Mouse (Mus musculus) spleen, adult 2 months (tissue): ENCODE measurements at regions not wholly inside any gene's neighbourhood (a gene's known extent, or its start where the extent isn't known, plus 50 kb on each side); places are given as distances from the start of the nearest gene placed in this dataset.

Experiments used
- CTCF ChIP-seq: fragments of 200-500 bp; IDR thresholded peaks from 2 replicates; pipeline ENCODE4 v1.5.1; 2011; ENCODE audit warnings: mild to moderate bottlenecking, inconsistent platforms; ENCODE audit not compliant: insufficient read depth, insufficient read length, insufficient replicate concordance; ENCODE audit errors: extremely low read depth
- POLR2A ChIP-seq: fragments of 200-500 bp; IDR thresholded peaks from 2 replicates; pipeline ENCODE4 v1.6.1; 2011; ENCODE audit warnings: low read depth, low read length, inconsistent platforms

DNA sequence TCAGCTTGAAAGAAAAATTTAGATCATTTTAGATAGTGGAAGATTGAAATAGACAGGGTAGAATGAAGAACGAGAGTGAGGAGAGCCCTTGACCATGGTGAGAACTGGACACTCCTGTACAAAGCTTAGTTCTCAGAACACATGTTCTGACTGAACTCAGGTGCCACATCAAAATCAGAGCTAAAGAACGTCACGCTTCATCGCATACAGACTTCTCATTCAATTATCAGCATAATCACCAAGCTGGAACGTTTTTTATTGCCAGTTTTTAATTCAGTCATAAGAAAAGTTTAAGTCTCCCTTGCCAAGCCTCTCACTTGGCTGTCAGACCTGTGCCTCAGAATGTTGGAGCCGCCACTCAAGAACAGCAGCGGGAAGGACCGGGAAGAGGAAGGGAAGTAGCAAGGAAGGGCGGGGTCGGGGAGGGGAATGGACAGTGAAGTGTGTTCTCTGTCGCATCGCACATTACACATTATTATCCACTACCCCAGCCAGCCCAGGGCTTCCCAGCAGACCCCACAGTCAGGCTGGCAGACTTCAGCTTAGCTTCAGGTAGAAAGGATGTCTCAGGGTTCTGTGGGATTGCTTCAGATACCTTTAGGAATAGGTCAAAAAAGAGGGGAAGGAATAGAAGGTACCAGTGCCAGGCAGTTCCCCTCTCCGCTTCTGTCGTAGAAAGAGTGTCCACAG is 140.1 kb upstream of the Smim15 start:
- TF ChIP-seq POLR2A (no peak), CTCF (no peak)
